Mouse (Mus musculus): ENCODE results near the gene 3425401B19Rik. TPM values are rescaled to one million over a fixed set of nuclear protein-coding genes. Genes with fewer than 3 reads are reported as not detected.

Gene 3425401B19Rik
- polyA plus RNA-seq, 2 experiments = not detected

- TF ChIP-seq CTCF (IDR thresholded peaks at IDR 0.05; ENCODE audit: low read depth) (no peak), EP300 (IDR thresholded peaks at IDR 0.05; ENCODE audit: low read depth) (no peak)
- Histone ChIP-seq H3K36me3 (replicated peaks; ENCODE audit: control insufficient read depth, insufficient read depth, low read depth) (no peaks in the 10 kb centered on the region), H3K9ac (replicated peaks) (no peak overlapping the region), H3K4me3 (ENCODE audit: insufficient read depth in 1 of 2, low read depth in 2 of 2, low read length in 2 of 2) (no peak overlapping the region), H3K9me3 (ENCODE audit: control insufficient read depth, low read length) (no peaks in the 10 kb centered on the region), H3K27me3 (ENCODE audit: control insufficient read depth, insufficient read depth, low read length) (no peaks in the 10 kb centered on the region), H3K27ac (no peak overlapping the region), H3K4me2 (ENCODE audit: low read depth) (no peak overlapping the region), H3K4me1 (replicated peaks; ENCODE audit: control insufficient read depth in 2 of 2, insufficient read depth in 2 of 2, low read length in 1 of 2) (peaks cover 0 to 2% of the 10 kb centered on the region in 2 experiments; a peak in 2 of 4 replicates)
- DNase-seq (ENCODE audit: low read depth in 3 of 3, low spot score in 3 of 3) (no peak), ATAC-seq (ENCODE audit: insufficient read depth) (no peak)
- WGBS (ENCODE audit: insufficient replicate concordance) = 40% methylated on average over 3 of the region's 3 CpGs
Observed at GRCm38 (mm10) chr14:32678565-32678964, 6.5 kb downstream of the 3425401B19Rik start.

GRCm38 (mm10) chr14:32673178-32673577 lies 11.9 kb downstream of the 3425401B19Rik start:
- Histone ChIP-seq H3K27me3 (ENCODE audit: control insufficient read depth, insufficient read depth, low read length) (no peaks in the 10 kb centered on the region), H3K36me3 (replicated peaks; ENCODE audit: control insufficient read depth, insufficient read depth, low read depth) (no peaks in the 10 kb centered on the region), H3K9me3 (ENCODE audit: control insufficient read depth, low read length) (no peaks in the 10 kb centered on the region), H3K9ac (replicated peaks) (no peak overlapping the region), H3K4me1 (replicated peaks; ENCODE audit: control insufficient read depth in 2 of 2, insufficient read depth in 2 of 2, low read length in 1 of 2) (no peaks in the 10 kb centered on the region), H3K27ac (no peak overlapping the region), H3K4me3 (ENCODE audit: insufficient read depth in 1 of 2, low read depth in 2 of 2, low read length in 2 of 2) (no peak overlapping the region), H3K4me2 (ENCODE audit: low read depth) (no peak overlapping the region)
- ATAC-seq (ENCODE audit: insufficient read depth) (no peak), DNase-seq (ENCODE audit: low read depth in 3 of 3, low spot score in 3 of 3) (no peak)
- no peak for TF ChIP-seq EP300 (IDR thresholded peaks at IDR 0.05; ENCODE audit: low read depth)
- TF ChIP-seq CTCF (IDR thresholded peaks at IDR 0.05; ENCODE audit: low read depth) = no peak
- 35% methylated on average over 3 of the region's 3 CpGs for WGBS (ENCODE audit: insufficient replicate concordance)

GRCm38 (mm10) chr14:32663099-32663498 lies 22.0 kb downstream of the 3425401B19Rik start:
- 59% methylated on average over 6 of the region's 6 CpGs for WGBS (ENCODE audit: insufficient replicate concordance)
- Histone ChIP-seq H3K9me3 (ENCODE audit: control insufficient read depth, low read length) (no peaks in the 10 kb centered on the region), H3K4me1 (replicated peaks; ENCODE audit: control insufficient read depth in 2 of 2, insufficient read depth in 2 of 2, low read length in 1 of 2) (no peaks in the 10 kb centered on the region), H3K27ac (no peak overlapping the region), H3K36me3 (replicated peaks; ENCODE audit: control insufficient read depth, insufficient read depth, low read depth) (no peaks in the 10 kb centered on the region), H3K9ac (replicated peaks) (no peak overlapping the region), H3K4me2 (ENCODE audit: low read depth) (no peak overlapping the region), H3K4me3 (ENCODE audit: insufficient read depth in 1 of 2, low read depth in 2 of 2, low read length in 2 of 2) (no peak overlapping the region), H3K27me3 (ENCODE audit: control insufficient read depth, insufficient read depth, low read length) (no peaks in the 10 kb centered on the region)
- ATAC-seq (ENCODE audit: insufficient read depth) (no peak), DNase-seq (ENCODE audit: low read depth in 3 of 3, low spot score in 3 of 3) (no peak)
- TF ChIP-seq EP300 (IDR thresholded peaks at IDR 0.05; ENCODE audit: low read depth) = no peak

GRCm38 (mm10) chr14:32659781-32660180 lies 25.3 kb downstream of the 3425401B19Rik start:
- Histone ChIP-seq H3K4me3 (ENCODE audit: insufficient read depth in 1 of 2, low read depth in 2 of 2, low read length in 2 of 2) (no peak overlapping the region), H3K27me3 (ENCODE audit: control insufficient read depth, insufficient read depth, low read length) (no peaks in the 10 kb centered on the region), H3K9ac (replicated peaks) (no peak overlapping the region), H3K27ac (no peak overlapping the region), H3K9me3 (ENCODE audit: control insufficient read depth, low read length) (no peaks in the 10 kb centered on the region), H3K4me2 (ENCODE audit: low read depth) (no peak overlapping the region), H3K36me3 (replicated peaks; ENCODE audit: control insufficient read depth, insufficient read depth, low read depth) (no peaks in the 10 kb centered on the region), H3K4me1 (replicated peaks; ENCODE audit: control insufficient read depth in 2 of 2, insufficient read depth in 2 of 2, low read length in 1 of 2) (no peaks in the 10 kb centered on the region)
- TF ChIP-seq EP300 (IDR thresholded peaks at IDR 0.05; ENCODE audit: low read depth) = no peak
- DNase-seq (ENCODE audit: low read depth in 3 of 3, low spot score in 3 of 3) (no peak), ATAC-seq (ENCODE audit: insufficient read depth) (no peak)
- 57% methylated on average over 9 of the region's 9 CpGs for WGBS (ENCODE audit: insufficient replicate concordance)

GRCm38 (mm10) chr14:32638485-32638884 lies 46.6 kb downstream of the 3425401B19Rik start:
- Histone ChIP-seq H3K27me3 (ENCODE audit: control insufficient read depth, insufficient read depth, low read length) (no peaks in the 10 kb centered on the region), H3K4me3 (ENCODE audit: insufficient read depth in 1 of 2, low read depth in 2 of 2, low read length in 2 of 2) (no peak overlapping the region), H3K4me2 (ENCODE audit: low read depth) (no peak overlapping the region), H3K36me3 (replicated peaks; ENCODE audit: control insufficient read depth, insufficient read depth, low read depth) (no peaks in the 10 kb centered on the region), H3K9ac (replicated peaks) (no peak overlapping the region), H3K9me3 (ENCODE audit: control insufficient read depth, low read length) (no peaks in the 10 kb centered on the region), H3K4me1 (replicated peaks; ENCODE audit: control insufficient read depth in 2 of 2, insufficient read depth in 2 of 2, low read length in 1 of 2) (no peaks in the 10 kb centered on the region), H3K27ac (no peak overlapping the region)
- no peak for ATAC-seq (ENCODE audit: insufficient read depth)
- TF ChIP-seq CTCF (IDR thresholded peaks at IDR 0.05; ENCODE audit: low read depth) (no peak), EP300 (IDR thresholded peaks at IDR 0.05; ENCODE audit: low read depth) (no peak)
- DNase-seq (ENCODE audit: low read depth in 3 of 3, low spot score in 3 of 3) = no peak
- 51% methylated on average over 2 of the region's 2 CpGs for WGBS (ENCODE audit: insufficient replicate concordance)

Data from liver, embryonic 14.5 days (tissue).